Mouse (Mus musculus) neural tube, embryonic 12.5 days (tissue): ENCODE measurements around the gene Racgap1. TPM values are rescaled to one million over a fixed set of nuclear protein-coding genes. Genes with fewer than 3 reads are reported as not detected.

Experiments
- ATAC-seq: fragments of 200-750 bp; cut with Nextera tagmentation; 2 replicates; pipeline ENCODE4 v1.8.0; 2017; ENCODE audit warnings: low read depth, mild to moderate bottlenecking, moderate TSS enrichment, moderate library complexity; ENCODE audit not compliant: low FRiP score
- H3K27ac ChIP-seq: fragments of 300-500 bp; sonication (generic); 2 replicates; pipeline ENCODE4 v1.5.1; 2016
- H3K27me3 ChIP-seq: fragments of 300-500 bp; sonication (generic); replicated peaks from 2 replicates; pipeline ENCODE4 v1.6.1; 2016; ENCODE audit warnings: mild to moderate bottlenecking
- H3K36me3 ChIP-seq: fragments of 300-500 bp; sonication (generic); 2 replicates; pipeline ENCODE4 v1.6.1; 2016; ENCODE audit warnings: mild to moderate bottlenecking
- H3K4me1 ChIP-seq: fragments of 300-500 bp; sonication (generic); 2 replicates; pipeline ENCODE4 v1.6.1; 2016
- H3K4me2 ChIP-seq: fragments of 300-500 bp; sonication (generic); replicated peaks from 2 replicates; pipeline ENCODE4 v1.6.1; 2016; ENCODE audit warnings: mild to moderate bottlenecking
- H3K4me3 ChIP-seq: fragments of 300-500 bp; sonication (generic); 2 replicates; pipeline ENCODE4 v1.5.1; 2016
- H3K9ac ChIP-seq: fragments of 300-500 bp; sonication (generic); 2 replicates; pipeline ENCODE4 v1.6.1; 2016; ENCODE audit warnings: mild to moderate bottlenecking
- H3K9me3 ChIP-seq: fragments of 300-500 bp; sonication (generic); 2 replicates; pipeline ENCODE4 v1.6.1; 2016; ENCODE audit warnings: mild to moderate bottlenecking
- WGBS: fragments of 180-500 bp; shearing (Covaris S2); methylation state at CpG from one replicate; pipeline ENCODE4 v1.1.7; 2016; 5-methylcytosine and 5-hydroxymethylcytosine counted together
- polyA plus RNA-seq: library from polyadenylated mRNA; unstranded; fragments of >200 nt; fragmentation: Nextera tagmentation; extraction: Ambion mirVana; gene quantifications from 2 replicates; pipeline ENCODE4 v1.2.1, GENCODE M21; 2016

Gene Racgap1
- polyA plus RNA-seq, 1 experiment from 2014 or later, result 218 TPM

DNA sequence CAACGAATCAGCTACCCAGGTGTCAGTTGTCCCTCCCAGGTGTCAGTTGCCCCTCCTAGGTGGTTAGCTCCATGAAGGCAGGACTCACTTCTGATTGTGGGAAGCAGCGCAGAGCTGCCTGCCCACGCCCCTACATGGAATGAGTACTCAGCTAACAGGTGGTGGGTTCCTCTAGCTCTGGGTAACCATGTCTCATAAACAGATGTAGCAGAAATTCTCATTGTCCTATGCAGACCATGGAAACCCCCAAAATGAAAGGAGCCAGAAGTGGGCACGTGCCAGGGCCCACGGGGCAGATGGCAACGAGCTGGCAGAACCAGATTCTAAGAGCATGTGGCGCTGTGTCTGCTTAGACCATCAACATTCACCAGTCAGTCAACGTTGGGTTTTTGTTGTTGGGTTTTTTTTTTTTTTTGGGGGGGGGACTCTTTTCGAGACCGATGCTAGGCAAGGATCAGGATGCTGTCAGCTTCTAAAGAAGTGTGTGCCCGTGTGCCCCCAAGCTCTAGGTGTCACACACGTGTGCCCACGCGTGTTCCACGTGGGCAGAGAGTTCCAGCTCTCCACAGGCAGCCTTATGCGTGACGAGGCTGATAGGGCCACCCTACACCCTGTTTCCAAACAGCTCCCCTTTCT, 12.6 kb upstream of the Racgap1 start:
- peak overlapping the region; percentile 74 for H3K4me2 ChIP-seq
- no peaks in the 10 kb centered on the region for H3K9me3 ChIP-seq
- WGBS, result 6% methylated on average over 17 of the region's 17 CpGs
- H3K4me3 ChIP-seq, result peak overlapping the region; percentile 34
- H3K36me3 ChIP-seq, result no peaks in the 10 kb centered on the region
- ATAC-seq, result peak; percentile 35; the same call in 1 of the 2 replicates
- H3K4me1 ChIP-seq, result peaks cover 35% of the 10 kb centered on the region
- peak overlapping the region; percentile 79 for H3K27ac ChIP-seq
- H3K9ac ChIP-seq, result peak overlapping the region; percentile 64
- H3K27me3 ChIP-seq, result 0 out of 2 replicates have a peak, but pooled peaks cover 3% of the 10 kb centered on the region

DNA sequence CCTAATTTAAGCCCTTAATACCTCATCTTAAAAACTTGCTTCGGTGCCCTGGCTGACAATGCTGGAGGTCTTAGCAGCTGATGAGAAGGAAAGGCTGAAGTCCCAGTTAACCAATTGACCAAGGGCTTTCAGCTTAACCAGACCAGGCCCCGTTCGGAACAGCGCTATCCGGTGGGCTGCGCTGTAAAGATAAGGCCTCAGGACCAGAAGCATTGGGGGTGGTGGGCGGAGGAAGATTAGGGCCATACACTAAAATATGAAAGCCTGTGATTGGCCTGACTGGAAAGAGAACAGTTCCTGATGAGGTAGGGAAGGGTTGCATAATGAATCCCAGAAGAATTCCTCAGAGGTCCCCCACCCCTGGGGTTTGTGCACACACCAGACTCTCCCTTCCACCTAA, 10.9 kb upstream of the Racgap1 start:
- Histone ChIP-seq H3K4me3 (no peak overlapping the region), H3K4me1 (peaks cover 29% of the 10 kb centered on the region), H3K9me3 (no peaks in the 10 kb centered on the region), H3K27ac (no peak overlapping the region), H3K9ac (no peak overlapping the region), H3K27me3 (0 out of 2 replicates have a peak, but pooled peaks cover 3% of the 10 kb centered on the region), H3K4me2 (no peak overlapping the region), H3K36me3 (no peaks in the 10 kb centered on the region)
- ATAC-seq, result no peak
- 61% methylated on average over 7 of the region's 7 CpGs for WGBS

DNA sequence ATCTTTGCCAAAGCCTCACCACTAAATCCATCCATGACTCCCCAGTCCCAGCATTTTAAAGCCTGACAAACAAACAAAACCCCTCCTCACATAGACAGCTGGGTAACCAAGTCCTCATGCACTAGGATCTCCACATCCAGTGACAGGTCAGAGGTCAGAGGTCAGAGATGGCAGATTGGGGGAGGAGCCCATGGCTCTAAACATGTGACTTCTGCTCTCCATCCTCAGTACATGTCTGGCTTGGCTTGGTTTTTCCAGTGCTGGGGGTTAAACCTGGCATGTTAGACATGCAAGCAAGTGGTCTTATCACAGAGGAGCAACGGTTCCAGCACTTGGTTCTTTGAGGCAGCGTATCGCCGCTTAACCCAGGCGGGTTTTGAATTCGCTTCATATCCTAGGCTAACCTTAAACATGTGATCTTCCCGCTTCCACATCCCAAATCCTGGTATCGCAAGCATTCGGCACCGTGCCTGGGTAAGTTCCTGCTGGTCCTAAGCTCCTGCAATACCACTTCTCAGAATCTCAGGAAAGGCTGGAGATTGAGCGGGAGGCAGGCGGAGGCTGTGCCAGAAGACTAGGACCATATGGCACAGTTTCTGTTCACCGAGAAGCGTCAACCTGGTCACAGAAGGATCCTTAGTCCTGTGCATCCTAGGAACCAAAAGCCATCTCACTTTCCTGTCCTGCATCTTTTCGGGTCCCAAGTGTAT, 9.8 kb upstream of the Racgap1 start:
- 93% methylated on average over 15 of the region's 15 CpGs for whole genome bisulfite sequencing
- H3K4me1 ChIP-seq, result peaks cover 29% of the 10 kb centered on the region
- H3K27ac ChIP-seq, result no peak overlapping the region
- no peaks in the 10 kb centered on the region for H3K36me3 ChIP-seq
- no peaks in the 10 kb centered on the region for H3K9me3 ChIP-seq
- no peak for ATAC-seq
- H3K4me2 ChIP-seq, result no peak overlapping the region
- no peak overlapping the region for H3K9ac ChIP-seq
- no peaks in the 10 kb centered on the region for H3K27me3 ChIP-seq
- no peak overlapping the region for H3K4me3 ChIP-seq

DNA sequence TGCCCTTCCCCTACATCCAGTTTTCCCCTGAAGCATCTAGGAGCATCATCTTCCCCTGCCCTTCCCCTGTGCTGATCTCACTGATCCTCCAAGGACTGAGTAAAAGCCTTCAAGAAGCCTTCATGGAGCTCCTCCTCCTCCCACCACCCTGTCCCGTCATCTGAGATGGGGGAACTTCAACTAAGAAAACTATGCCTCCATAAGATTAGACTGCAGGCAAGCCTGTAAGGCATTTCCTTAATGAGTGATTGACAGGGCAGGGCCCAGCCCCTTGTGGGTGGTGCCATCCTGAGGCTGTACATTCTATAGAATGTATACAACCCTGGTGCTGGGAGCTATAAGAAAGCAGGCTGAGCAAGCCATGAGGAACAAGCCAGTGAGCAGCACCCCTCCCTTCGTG, 7.0 kb upstream of the Racgap1 start:
- H3K4me1 ChIP-seq, result peaks cover 16% of the 10 kb centered on the region
- 55% methylated on average over 2 of the region's 2 CpGs for WGBS
- no peaks in the 10 kb centered on the region for H3K36me3 ChIP-seq
- H3K27me3 ChIP-seq, result peaks cover 16% of the 10 kb centered on the region
- no peak for ATAC-seq
- H3K9ac ChIP-seq, result no peak overlapping the region
- H3K4me3 ChIP-seq, result no peak overlapping the region
- H3K27ac ChIP-seq, result no peak overlapping the region
- H3K4me2 ChIP-seq, result no peak overlapping the region
- H3K9me3 ChIP-seq, result no peaks in the 10 kb centered on the region

DNA sequence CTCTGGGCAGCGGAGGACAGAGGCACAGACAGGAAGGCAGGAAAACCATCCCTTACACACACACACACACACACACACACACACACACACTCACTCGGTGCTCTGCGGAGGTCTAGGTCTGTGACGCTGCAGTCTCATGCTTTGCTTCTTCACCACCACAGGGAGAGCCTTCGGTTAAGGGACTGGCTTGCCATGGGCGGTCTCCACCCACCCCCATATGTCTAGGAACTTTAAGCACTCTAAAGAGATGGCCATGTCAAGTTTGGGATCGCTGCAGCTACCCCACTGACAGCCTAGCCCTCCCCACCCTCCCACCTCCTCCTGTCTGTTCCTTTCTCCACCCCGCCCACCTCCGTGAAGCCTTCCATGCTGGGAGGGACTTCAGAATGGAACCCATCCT, 4.5 kb upstream of the Racgap1 start:
- WGBS, result 41% methylated on average over 9 of the region's 9 CpGs
- Histone ChIP-seq H3K4me1 (peaks cover 26% of the 10 kb centered on the region), H3K4me2 (peak overlapping the region; percentile 14; the same call in 1 of the 2 replicates)

DNA sequence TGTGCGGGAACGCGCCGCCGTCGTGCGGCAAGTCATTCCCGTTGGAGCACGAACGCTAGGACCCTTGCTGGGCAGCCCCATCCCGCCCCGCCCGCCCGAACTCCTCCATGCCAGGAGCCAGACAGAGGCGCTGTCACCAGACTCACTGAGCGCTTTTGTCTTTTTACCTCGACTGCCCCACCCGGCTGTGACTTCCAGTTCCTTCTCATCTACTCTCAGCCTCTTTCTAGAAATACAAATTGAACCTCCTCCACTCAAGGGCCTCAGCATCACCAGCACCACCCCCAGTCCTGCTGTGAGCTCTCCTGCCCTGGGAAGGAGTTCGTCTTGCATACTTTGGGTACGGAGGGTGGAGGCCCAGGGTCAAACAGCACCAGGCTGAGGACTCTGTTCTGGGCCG, 2.4 kb upstream of the Racgap1 start:
- H3K9me3 ChIP-seq, result no peaks in the 10 kb centered on the region
- peak overlapping the region; percentile 18; the same call in 1 of the 2 replicates for H3K4me3 ChIP-seq
- 3% methylated on average over 21 of the region's 21 CpGs for WGBS
- H3K27me3 ChIP-seq, result peaks cover 16% of the 10 kb centered on the region
- H3K36me3 ChIP-seq, result no peaks in the 10 kb centered on the region
- peak overlapping the region; percentile 44; the same call in 1 of the 2 replicates for H3K9ac ChIP-seq
- ATAC-seq, result no peak
- H3K4me2 ChIP-seq, result peak overlapping the region; percentile 54
- H3K4me1 ChIP-seq, result peaks cover 45% of the 10 kb centered on the region
- H3K27ac ChIP-seq, result no peak overlapping the region

More for the DNA sequence above, 4.5 kb upstream of the Racgap1 start:
- Histone ChIP-seq H3K9me3 (no peaks in the 10 kb centered on the region), H3K27me3 (peaks cover 16% of the 10 kb centered on the region), H3K27ac (peak overlapping the region; percentile 32; the same call in 1 of the 2 replicates), H3K4me3 (no peak overlapping the region), H3K36me3 (no peaks in the 10 kb centered on the region), H3K9ac (0 out of 2 replicates have a peak overlapping the region, but pooled peaks have one; percentile 1)
- no peak for ATAC-seq

DNA sequence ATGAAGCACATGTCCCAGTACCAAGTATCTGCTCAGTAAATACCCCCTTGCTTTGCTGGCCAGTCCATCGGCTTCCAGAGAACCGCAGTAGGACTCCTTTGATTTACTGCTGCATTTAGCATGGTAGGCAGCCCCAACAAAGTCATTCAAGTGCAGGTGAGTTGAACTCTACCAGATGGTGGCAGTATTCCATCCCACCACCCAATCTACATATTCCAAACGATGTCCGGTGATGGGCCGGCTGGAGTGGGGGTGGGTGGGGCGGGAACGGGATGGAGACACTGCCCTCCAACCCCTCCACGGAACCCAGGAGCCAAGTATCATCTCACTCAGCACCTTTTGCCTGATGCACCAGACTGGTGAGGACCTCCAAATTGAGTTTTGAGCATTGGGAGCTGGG, 1.8 kb upstream of the Racgap1 start:
- 5% methylated on average over 8 of the region's 8 CpGs for WGBS
- H3K27me3 ChIP-seq, result peaks cover 16% of the 10 kb centered on the region
- ATAC-seq, result no peak
- no peaks in the 10 kb centered on the region for H3K9me3 ChIP-seq
- H3K4me1 ChIP-seq, result peaks cover 49% of the 10 kb centered on the region
- H3K9ac ChIP-seq, result no peak overlapping the region
- peak overlapping the region; percentile 18; the same call in 1 of the 2 replicates for H3K4me3 ChIP-seq
- no peaks in the 10 kb centered on the region for H3K36me3 ChIP-seq
- peak overlapping the region; percentile 54 for H3K4me2 ChIP-seq
- H3K27ac ChIP-seq, result no peak overlapping the region

DNA sequence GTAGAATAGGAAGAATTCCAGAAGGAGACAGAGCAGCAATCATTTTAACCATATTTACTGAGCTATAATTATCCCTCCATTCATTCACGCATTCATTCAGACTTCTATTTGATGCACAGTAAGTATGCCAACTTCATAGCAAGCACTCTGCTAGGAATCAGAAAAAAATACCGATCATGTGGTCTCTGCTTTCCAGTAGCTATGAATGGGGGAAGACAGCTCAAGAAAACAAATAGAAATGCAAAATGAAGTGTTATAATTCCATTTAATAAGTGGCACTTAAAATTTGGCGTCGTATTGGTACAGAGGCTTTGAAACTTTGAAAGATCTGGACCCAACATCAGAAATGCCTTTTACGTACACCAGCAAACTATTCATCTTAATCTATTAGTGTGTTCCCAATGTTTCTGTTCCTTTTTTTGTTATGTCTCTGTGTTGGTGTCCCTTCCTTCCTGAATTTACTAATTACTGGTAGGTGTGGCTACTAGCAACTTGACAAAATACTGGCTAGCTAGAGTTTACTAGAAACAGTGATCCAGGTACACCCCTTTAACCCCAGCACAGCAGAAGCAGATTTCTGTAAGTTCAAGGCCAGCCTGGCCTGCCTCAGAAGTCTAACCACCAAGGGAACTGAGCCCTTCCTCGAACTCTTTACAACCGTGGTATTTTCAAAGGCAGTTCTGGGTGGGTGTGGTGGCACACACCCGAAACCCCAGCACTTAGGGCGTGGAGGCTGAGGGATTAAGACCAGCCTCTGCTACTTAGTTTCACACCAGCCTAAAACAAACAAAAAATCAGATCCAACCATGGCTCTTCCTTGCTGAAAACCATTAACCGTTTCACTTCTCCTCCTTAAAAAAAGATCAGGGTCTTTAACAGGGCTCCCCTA, 772 bp upstream of the Racgap1 start:
- no peak overlapping the region; the same call in 1 of the 2 replicates for H3K9ac ChIP-seq
- H3K4me1 ChIP-seq, result peaks cover 59% of the 10 kb centered on the region
- WGBS, result 78% methylated on average over 10 of the region's 10 CpGs

DNA sequence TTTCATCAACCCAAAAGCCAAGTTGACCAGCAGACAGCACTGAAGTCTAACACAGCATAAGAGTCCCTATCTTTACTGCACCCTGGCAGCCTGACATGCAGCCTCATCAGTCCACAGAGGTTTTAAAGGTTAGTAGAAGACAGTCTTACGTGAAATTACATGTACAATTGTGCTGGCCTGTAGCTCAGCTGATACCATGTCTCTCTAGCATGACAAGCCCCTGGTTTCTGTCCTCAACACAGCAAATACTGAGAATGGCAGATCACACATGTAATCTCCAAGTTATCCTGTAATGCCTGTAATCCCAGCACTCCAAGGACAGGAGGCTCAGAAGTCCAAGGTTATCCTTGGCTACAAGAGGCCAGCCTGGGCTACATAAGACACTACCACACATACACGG, 1.2 kb downstream of the Racgap1 start:
- peak overlapping the region; percentile 83 for H3K9ac ChIP-seq
- no peak for ATAC-seq
- peaks cover 11% of the 10 kb centered on the region for H3K27me3 ChIP-seq
- 64% methylated on average over 2 of the region's 2 CpGs for WGBS
- no peaks in the 10 kb centered on the region for H3K9me3 ChIP-seq
- peak overlapping the region; percentile 86 for H3K4me2 ChIP-seq
- no peaks in the 10 kb centered on the region for H3K36me3 ChIP-seq
- H3K4me3 ChIP-seq, result peak overlapping the region; percentile 84
- H3K27ac ChIP-seq, result no peak overlapping the region
- peaks cover 69% of the 10 kb centered on the region for H3K4me1 ChIP-seq

More for the DNA sequence above, 772 bp upstream of the Racgap1 start:
- peaks cover 16% of the 10 kb centered on the region for H3K27me3 ChIP-seq
- ATAC-seq, result no peak
- no peaks in the 10 kb centered on the region for H3K9me3 ChIP-seq
- H3K27ac ChIP-seq, result no peak overlapping the region
- H3K4me2 ChIP-seq, result peak overlapping the region; percentile 86
- H3K36me3 ChIP-seq, result no peaks in the 10 kb centered on the region
- no peak overlapping the region for H3K4me3 ChIP-seq

DNA sequence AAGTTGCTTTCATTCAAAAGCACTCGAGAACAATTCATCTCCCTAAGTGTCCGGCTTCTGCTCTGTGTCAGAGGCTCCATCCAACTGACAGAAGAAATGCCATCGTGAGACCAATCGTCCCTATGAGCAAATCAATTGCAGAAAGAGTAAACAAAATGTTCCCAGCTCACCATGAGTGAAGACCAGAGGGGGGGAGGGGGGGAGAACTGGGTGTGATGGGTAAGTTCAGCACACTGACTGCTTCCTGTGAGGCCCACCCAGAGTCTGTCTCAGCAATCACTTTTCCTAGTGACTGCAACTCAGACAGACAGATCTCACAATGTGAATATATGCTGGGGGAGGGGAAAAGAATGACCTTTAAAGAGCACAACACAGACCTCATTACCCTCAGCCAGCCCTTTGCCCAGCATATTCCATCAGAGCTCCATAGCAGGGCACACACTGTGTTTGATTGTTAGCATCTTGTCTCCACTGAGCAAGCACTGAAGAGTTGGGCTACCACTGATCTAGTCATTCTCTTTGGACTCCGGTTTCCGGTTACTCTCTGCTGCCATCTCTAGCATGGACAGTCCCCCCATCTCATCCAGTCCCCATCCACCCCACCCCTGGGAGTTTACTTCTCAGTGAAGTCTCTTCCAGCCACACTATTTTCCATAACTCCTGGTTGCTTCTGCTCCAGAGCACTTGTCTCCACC, 2.2 kb downstream of the Racgap1 start:
- H3K4me2 ChIP-seq, result peak overlapping the region; percentile 86
- H3K9ac ChIP-seq, result peak overlapping the region; percentile 83; the same call in 1 of the 2 replicates
- H3K9me3 ChIP-seq, result no peaks in the 10 kb centered on the region
- peaks cover 77% of the 10 kb centered on the region for H3K4me1 ChIP-seq
- ATAC-seq, result no peak
- peak overlapping the region; percentile 23 for H3K4me3 ChIP-seq
- peaks cover 3% of the 10 kb centered on the region; the same call in 1 of the 2 replicates for H3K27me3 ChIP-seq
- no peaks in the 10 kb centered on the region for H3K36me3 ChIP-seq
- peak overlapping the region; percentile 42 for H3K27ac ChIP-seq
- WGBS, result 34% methylated on average over 6 of the region's 6 CpGs

DNA sequence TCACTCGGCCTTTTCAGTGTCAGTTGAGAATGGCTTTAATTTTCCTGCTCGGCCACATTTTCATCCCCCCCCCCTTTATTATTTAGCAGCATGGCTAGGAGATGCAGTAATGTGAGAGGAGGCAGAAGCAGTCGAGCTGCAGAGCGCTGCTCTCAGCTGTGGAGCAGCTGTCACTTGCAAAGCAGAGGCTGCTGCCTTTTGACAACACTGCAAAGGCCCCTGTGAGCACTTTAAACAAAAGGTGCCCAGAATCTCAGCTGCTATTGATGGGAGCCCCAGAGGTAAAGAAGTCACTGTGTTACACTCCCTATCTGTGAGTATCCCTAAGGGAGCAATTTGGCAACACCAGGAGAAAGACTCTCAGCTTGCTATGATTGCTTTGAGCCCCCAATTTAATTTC, 3.1 kb downstream of the Racgap1 start:
- peak overlapping the region; percentile 41 for H3K4me2 ChIP-seq
- H3K4me1 ChIP-seq, result peaks cover 73% of the 10 kb centered on the region
- H3K36me3 ChIP-seq, result no peaks in the 10 kb centered on the region
- WGBS, result 27% methylated on average over 4 of the region's 4 CpGs
- no peaks in the 10 kb centered on the region for H3K27me3 ChIP-seq
- H3K27ac ChIP-seq, result peak overlapping the region; percentile 42; the same call in 1 of the 2 replicates
- H3K9ac ChIP-seq, result 0 out of 2 replicates have a peak overlapping the region, but pooled peaks have one; percentile 10
- H3K4me3 ChIP-seq, result no peak overlapping the region
- no peaks in the 10 kb centered on the region for H3K9me3 ChIP-seq
- ATAC-seq, result peak; percentile 17; the same call in 1 of the 2 replicates
